Mouse (Mus musculus): ENCODE measurements around the gene Cfap221. TPM values are rescaled to one million over a fixed set of nuclear protein-coding genes. Genes with fewer than 3 reads are reported as not detected.

The Cfap221 gene
- total RNA-seq, 2 experiments from 2014 or later: not detected

- ATAC-seq (replicated peaks; ENCODE audit: poor library complexity): no peak
Measured at GRCm38 (mm10) chr1:119907206-119907748, 89.8 kb downstream of the Cfap221 start.

- 0 out of 2 replicates have a peak, but pooled peaks have one; percentile 20 for ATAC-seq (replicated peaks; ENCODE audit: poor library complexity)
Measured at GRCm38 (mm10) chr1:119903231-119903620, 93.8 kb downstream of the Cfap221 start.

- ATAC-seq (replicated peaks; ENCODE audit: poor library complexity): no peak
Measured at GRCm38 (mm10) chr1:119902551-119903230, 94.3 kb downstream of the Cfap221 start.

GRCm38 (mm10) chr1:119899195-119900123 lies 97.6 kb downstream of the Cfap221 start:
- no peak for ATAC-seq (replicated peaks; ENCODE audit: poor library complexity)

- peak; percentile 92 for ATAC-seq (replicated peaks; ENCODE audit: poor library complexity)
Measured at GRCm38 (mm10) chr1:119894936-119895335, 102.1 kb downstream of the Cfap221 start.

GRCm38 (mm10) chr1:119893600-119893999 lies 103.4 kb downstream of the Cfap221 start:
- ATAC-seq (replicated peaks; ENCODE audit: poor library complexity): no peak

- ATAC-seq (replicated peaks; ENCODE audit: poor library complexity): peak; percentile 33; the same call in 1 of the 2 replicates
Measured at GRCm38 (mm10) chr1:119892933-119893332, 104.1 kb downstream of the Cfap221 start.

- no peak for ATAC-seq (replicated peaks; ENCODE audit: poor library complexity)
Measured at GRCm38 (mm10) chr1:119891865-119892264, 105.2 kb downstream of the Cfap221 start.

GRCm38 (mm10) chr1:119891149-119891548 lies 105.9 kb downstream of the Cfap221 start:
- no peak for ATAC-seq (replicated peaks; ENCODE audit: poor library complexity)

GRCm38 (mm10) chr1:119889347-119889746 lies 107.7 kb downstream of the Cfap221 start:
- ATAC-seq (replicated peaks; ENCODE audit: poor library complexity): no peak

- no peak for ATAC-seq (replicated peaks; ENCODE audit: poor library complexity)
Measured at GRCm38 (mm10) chr1:119886320-119886719, 110.7 kb downstream of the Cfap221 start.

GRCm38 (mm10) chr1:119884272-119884671 lies 112.8 kb downstream of the Cfap221 start:
- no peak for ATAC-seq (replicated peaks; ENCODE audit: poor library complexity)

- ATAC-seq (replicated peaks; ENCODE audit: poor library complexity): no peak
Measured at GRCm38 (mm10) chr1:119878909-119879308, 118.1 kb downstream of the Cfap221 start.

GRCm38 (mm10) chr1:119877469-119877868 lies 119.6 kb downstream of the Cfap221 start:
- ATAC-seq (replicated peaks; ENCODE audit: poor library complexity): no peak

Other genes with a start within 250 kb of the Cfap221 start
- 18.8 and 21.3 TPM in 2 replicates for gene Ptpn4, start 159.6 kb downstream of the Cfap221 start, total RNA-seq (2015)
- gene Ptpn4, start 159.6 kb downstream of the Cfap221 start, total RNA-seq (2017): 8.1 and 9.5 TPM in 2 replicates
- gene Tmem177, start 84.0 kb downstream of the Cfap221 start, total RNA-seq (2015): 3.8 and 4.0 TPM in 2 replicates
- gene Tmem177, start 84.0 kb downstream of the Cfap221 start, total RNA-seq (2017): 2.0 and 4.7 TPM in 2 replicates
- not detected in 2 replicates for gene Sctr, start 9.7 kb upstream of the Cfap221 start, total RNA-seq (2015)
- not detected in 2 replicates for gene Sctr, start 9.7 kb upstream of the Cfap221 start, total RNA-seq (2017)
- gene Tmem37, start 76.8 kb upstream of the Cfap221 start, total RNA-seq (2015): 0.12 TPM in 1 of 2 replicates, not detected in the other
- 0.46 TPM in 1 of 2 replicates, not detected in the other for gene Tmem37, start 76.8 kb upstream of the Cfap221 start, total RNA-seq (2017)
- 344 and 366 TPM in 2 replicates for gene Dbi, start 123.8 kb upstream of the Cfap221 start, total RNA-seq (2015)
- gene Dbi, start 123.8 kb upstream of the Cfap221 start, total RNA-seq (2017): 314 and 346 TPM in 2 replicates
- 12.3 and 13.0 TPM in 2 replicates for gene 3110009E18Rik, start 124.0 kb upstream of the Cfap221 start, total RNA-seq (2015)
- gene 3110009E18Rik, start 124.0 kb upstream of the Cfap221 start, total RNA-seq (2017): 2.4 and 11.5 TPM in 2 replicates